Mouse (Mus musculus): ENCODE measurements at regions not wholly inside any gene's neighbourhood (a gene's known extent, or its start where the extent isn't known, plus 50 kb on each side); places are given as distances from the start of the nearest gene placed in this dataset.

GRCm38 (mm10) chr2:115441100-115441499 is 140.4 kb upstream of the BC052040 start:
- no peak for DNase-seq (ENCODE audit: low spot score in 2 of 2)

- DNase-seq (ENCODE audit: low spot score in 2 of 2): no peak
Measured at GRCm38 (mm10) chr2:115449783-115450483, 131.6 kb upstream of the BC052040 start.

DNA sequence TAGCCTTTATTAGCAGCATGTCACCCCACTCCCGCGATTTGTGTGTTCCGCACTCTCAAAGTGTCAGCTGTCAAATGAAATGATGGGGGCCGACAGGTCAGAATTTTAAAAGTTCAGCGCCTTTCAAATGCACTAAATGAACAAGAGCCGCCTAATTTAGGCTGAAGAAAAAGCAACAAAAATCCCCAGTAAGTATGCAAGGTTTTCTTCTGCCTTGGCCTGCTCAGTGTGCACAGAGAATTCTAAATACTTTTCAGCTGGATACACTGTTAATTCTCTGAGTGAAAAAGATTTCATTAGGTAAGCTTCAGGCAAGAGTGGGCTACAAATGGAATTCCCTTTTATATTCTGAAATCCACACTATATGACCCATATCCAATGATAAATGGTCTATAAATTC is 125.9 kb upstream of the BC052040 start:
- DNase-seq (ENCODE audit: low spot score in 2 of 2): no peak

DNA sequence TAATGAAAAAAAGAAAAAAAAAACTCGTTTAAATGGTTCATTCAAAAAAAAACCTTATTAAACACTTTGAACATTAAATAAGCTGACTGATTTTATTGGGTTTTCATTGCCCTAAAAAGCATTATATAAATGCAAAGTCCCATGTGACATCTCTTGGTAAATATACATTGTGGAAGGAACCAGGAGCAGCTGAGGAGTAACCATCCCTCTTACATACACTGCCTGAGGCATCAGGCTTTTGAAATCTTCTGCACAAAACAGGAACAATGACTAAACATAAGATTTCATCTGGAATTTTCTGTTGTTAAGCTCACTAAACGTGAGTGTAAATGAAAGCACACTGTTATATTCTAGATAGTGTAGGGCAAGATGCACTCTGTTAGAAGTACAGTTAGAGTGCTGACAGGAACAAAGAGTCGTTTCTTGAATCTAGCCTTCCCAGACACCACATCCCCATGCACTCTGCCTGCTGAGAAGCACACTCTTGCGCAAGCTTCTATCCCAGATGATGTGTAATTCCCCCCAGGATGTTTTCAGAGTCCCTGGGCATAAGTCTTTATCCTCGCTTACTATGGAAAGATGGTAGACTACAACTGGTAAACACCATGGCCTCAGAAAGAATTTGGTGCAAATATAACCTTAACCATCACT is 125.0 kb upstream of the BC052040 start:
- no peak for DNase-seq (ENCODE audit: low spot score in 2 of 2)

GRCm38 (mm10) chr2:115460028-115460881 is 121.3 kb upstream of the BC052040 start:
- no peak for DNase-seq (ENCODE audit: low spot score in 2 of 2)

GRCm38 (mm10) chr2:115460882-115461151 is 120.7 kb upstream of the BC052040 start:
- DNase-seq (ENCODE audit: low spot score in 2 of 2): no peak

DNA sequence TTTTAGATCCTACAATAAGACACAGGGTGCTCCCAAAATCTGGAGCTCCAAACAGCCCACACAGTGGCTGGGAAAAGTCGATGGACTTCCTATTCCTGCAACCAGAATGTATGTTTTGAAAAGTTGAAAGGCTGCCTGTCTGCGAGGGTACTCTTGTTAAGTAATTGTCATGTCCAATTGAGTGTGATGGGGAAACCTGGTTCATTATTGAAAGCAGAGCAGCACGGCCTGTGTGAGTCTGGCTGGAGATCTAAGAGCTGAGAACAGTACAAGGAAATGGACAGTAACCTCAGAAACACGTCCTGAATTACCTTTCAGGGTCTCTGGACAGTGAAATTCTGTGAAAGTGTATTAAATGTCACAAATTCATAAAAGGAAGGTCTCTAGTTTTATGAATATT is 115.3 kb upstream of the BC052040 start:
- DNase-seq (ENCODE audit: low spot score in 2 of 2): no peak

- DNase-seq (ENCODE audit: low spot score in 2 of 2): no peak
Measured at GRCm38 (mm10) chr2:115467107-115467745, 114.3 kb upstream of the BC052040 start.

GRCm38 (mm10) chr2:115467936-115468335 is 113.6 kb upstream of the BC052040 start:
- DNase-seq (ENCODE audit: low spot score in 2 of 2): no peak

DNA sequence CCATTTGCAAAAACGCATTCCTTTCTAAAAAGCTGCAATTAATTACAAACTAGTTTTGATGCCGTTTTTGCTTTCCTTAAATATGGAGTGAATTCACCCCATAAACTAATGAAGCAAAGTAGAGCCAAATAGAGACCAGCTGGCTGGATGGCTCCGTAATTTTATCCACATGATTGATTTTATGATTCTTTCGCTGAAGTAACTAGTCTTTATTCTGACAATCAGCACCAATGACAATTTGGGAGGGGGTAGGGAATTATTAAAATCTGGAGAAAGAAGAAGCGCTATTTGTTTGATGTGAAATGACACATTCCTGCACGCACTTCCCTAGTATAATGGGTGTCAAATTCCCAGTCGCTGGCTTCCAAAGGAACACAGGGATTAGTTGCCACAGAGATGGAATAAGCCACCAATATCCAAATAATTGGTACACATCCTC is 113.0 kb upstream of the BC052040 start:
- no peak for DNase-seq (ENCODE audit: low spot score in 2 of 2)

DNA sequence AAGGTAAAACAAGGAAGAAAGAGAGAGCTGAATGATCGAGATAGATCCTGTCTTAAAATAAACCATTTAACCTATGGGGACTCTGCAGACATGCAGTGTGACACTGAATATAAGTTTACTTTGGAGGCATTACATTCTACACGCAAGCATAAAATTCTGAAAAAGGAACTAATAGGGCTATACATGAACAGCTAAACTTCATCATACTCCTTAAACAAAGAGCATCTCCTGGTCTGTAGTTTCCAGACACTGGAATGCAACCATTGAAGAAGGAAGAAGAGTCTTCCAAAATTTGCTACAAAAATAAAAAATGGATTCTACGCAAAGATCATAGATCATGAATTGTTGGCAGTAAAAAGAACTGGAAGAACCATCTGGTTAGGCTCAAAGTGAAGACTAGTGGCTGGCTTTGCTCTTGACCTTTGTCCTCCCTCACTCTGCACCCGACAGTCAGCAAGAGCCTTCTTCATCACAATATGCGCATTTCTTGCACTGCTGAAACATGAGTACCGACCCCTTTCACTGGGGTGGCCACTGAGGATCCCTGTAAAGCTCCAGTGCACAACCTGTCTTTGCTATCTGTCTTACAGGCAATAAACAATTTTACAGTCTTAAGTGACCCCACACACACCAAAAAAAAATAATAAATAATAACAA is 112.2 kb upstream of the BC052040 start:
- no peak for DNase-seq (ENCODE audit: low spot score in 2 of 2)

- no peak for DNase-seq (ENCODE audit: low spot score in 2 of 2)
Measured at GRCm38 (mm10) chr2:115472393-115472792, 109.1 kb upstream of the BC052040 start.

- DNase-seq (ENCODE audit: low spot score in 2 of 2): no peak
Measured at GRCm38 (mm10) chr2:115483418-115484288, 97.9 kb upstream of the BC052040 start.

DNA sequence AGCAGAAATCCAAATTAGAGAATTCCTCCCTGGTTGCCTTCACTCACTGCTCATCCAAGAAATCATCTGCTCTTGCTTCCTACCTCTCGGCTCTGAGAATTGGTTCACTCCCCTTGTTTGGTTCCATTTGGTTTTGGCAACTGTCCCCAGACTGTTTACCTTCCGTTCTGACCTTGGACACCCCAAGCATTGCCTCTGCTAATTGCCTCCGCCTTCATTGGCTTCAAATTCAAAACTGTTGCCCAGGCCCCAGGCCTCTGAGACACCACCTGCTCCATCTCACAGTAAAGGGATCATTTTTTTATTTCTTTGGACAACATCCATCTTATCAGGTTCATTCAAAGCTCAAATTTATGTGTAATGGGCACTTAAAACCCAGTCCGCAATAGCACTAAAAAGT is 93.1 kb upstream of the BC052040 start:
- peak in 1 of 2 experiments; percentile 5 for DNase-seq (ENCODE audit: low spot score in 2 of 2)

- no peak for DNase-seq (ENCODE audit: low spot score in 2 of 2)
Measured at GRCm38 (mm10) chr2:115493020-115493419, 88.5 kb upstream of the BC052040 start.

- no peak for DNase-seq (ENCODE audit: low spot score in 2 of 2)
Measured at GRCm38 (mm10) chr2:115499904-115500303, 81.6 kb upstream of the BC052040 start.

GRCm38 (mm10) chr2:115509527-115509926 is 72.0 kb upstream of the BC052040 start:
- DNase-seq (ENCODE audit: low spot score in 2 of 2): no peak

- DNase-seq (ENCODE audit: low spot score in 2 of 2): no peak
Measured at GRCm38 (mm10) chr2:115511146-115511545, 70.4 kb upstream of the BC052040 start.

- DNase-seq (ENCODE audit: low spot score in 2 of 2): no peak
Measured at GRCm38 (mm10) chr2:115511612-115512525, 69.6 kb upstream of the BC052040 start.

DNA sequence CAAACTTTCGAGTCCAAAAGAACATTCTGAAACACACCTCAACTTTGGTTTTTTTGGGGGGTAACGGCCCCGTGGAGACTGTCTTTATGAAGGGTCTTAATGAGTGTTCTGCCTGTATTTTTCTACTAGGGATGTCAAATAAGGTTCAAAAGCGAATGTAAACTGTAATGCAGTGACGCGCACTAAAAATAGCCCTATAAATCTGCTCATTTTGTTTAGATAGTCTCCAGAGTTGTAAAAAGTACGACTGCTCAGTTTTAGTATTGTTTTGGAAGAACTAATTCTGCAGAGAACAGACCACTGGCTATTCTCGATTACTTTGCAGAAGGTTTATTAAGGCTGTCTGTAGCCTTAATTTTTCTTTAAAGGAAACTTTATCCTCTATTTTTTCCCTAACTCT is 68.6 kb upstream of the BC052040 start:
- DNase-seq (ENCODE audit: low spot score in 2 of 2): no peak
